Mouse (Mus musculus): Measurements from ENCODE around the gene Sp1. TPM values are rescaled to one million over a fixed set of nuclear protein-coding genes. Genes with fewer than 3 reads are reported as not detected.

Sp1 gene
- polyA plus RNA-seq, 1 experiment from 2014 or later = 15.5 TPM

- H3K9ac ChIP-seq (ENCODE audit: low read depth, low read length) = peak within 1 kb of the TSS; percentile 51
Measured at GRCm38 (mm10) chr15:102458904-102459317, 53.0 kb downstream of the Sp1 start, which contains the start of gene Prr13. Gene Prr13 (plus strand): TSS chr15:102459028.

GRCm38 (mm10) chr15:102459381-102459780, 53.4 kb downstream of the Sp1 start:
- Histone ChIP-seq H3K4me2 (ENCODE audit: low read depth, low read length) (peak overlapping the region; percentile 49), H3K4me1 (ENCODE audit: control insufficient read depth, insufficient read depth, low read length) (no peaks in the 10 kb centered on the region), H3K36me3 (ENCODE audit: control insufficient read depth, insufficient read depth, low read length) (0 out of 2 replicates have a peak, but pooled peaks cover 4% of the 10 kb centered on the region), H3K9me3 (ENCODE audit: control insufficient read depth, low read length) (no peaks in the 10 kb centered on the region), H3K4me3 (ENCODE audit: low read depth, low read length) (peak overlapping the region; percentile 39), H3K27me3 (replicated peaks; ENCODE audit: control insufficient read depth, insufficient read depth, low read length) (no peaks in the 10 kb centered on the region), H3K9ac (ENCODE audit: low read depth, low read length) (peak overlapping the region; percentile 51), H3K27ac (replicated peaks; ENCODE audit: low read depth, low read length) (no peak overlapping the region)
- DNase-seq (ENCODE audit: low spot score) (no peak), ATAC-seq (ENCODE audit: low read depth) (no peak)
- 29% methylated on average over 6 of the region's 6 CpGs for WGBS

More at GRCm38 (mm10) chr15:102458904-102459317, 53.0 kb downstream of the Sp1 start, which contains the start of gene Prr13:
- H3K4me2 ChIP-seq (ENCODE audit: low read depth, low read length) = peak within 1 kb of the TSS; percentile 49
- DNase-seq (ENCODE audit: low spot score) (peak; percentile 98), ATAC-seq (ENCODE audit: low read depth) (peak; percentile 91)
- peak within 1 kb of the TSS; percentile 39 for H3K4me3 ChIP-seq (ENCODE audit: low read depth, low read length)
- no peaks in the 10 kb centered on the region for H3K9me3 ChIP-seq (ENCODE audit: control insufficient read depth, low read length)
- 0 out of 2 replicates have a peak, but pooled peaks cover 4% of the 10 kb centered on the region for H3K36me3 ChIP-seq (ENCODE audit: control insufficient read depth, insufficient read depth, low read length)
- WGBS = under 1% methylated on average over 19 of the region's 19 CpGs
- no peaks in the 10 kb centered on the region for H3K4me1 ChIP-seq (ENCODE audit: control insufficient read depth, insufficient read depth, low read length)
- H3K27me3 ChIP-seq (replicated peaks; ENCODE audit: control insufficient read depth, insufficient read depth, low read length) = no peaks in the 10 kb centered on the region
- no peak within 1 kb of the TSS for H3K27ac ChIP-seq (replicated peaks; ENCODE audit: low read depth, low read length)

GRCm38 (mm10) chr15:102459847-102460246, 53.9 kb downstream of the Sp1 start:
- Histone ChIP-seq H3K4me3 (ENCODE audit: low read depth, low read length) (peak overlapping the region; percentile 39; the same call in 1 of the 2 replicates), H3K27ac (replicated peaks; ENCODE audit: low read depth, low read length) (no peak overlapping the region), H3K9ac (ENCODE audit: low read depth, low read length) (no peak overlapping the region), H3K27me3 (replicated peaks; ENCODE audit: control insufficient read depth, insufficient read depth, low read length) (no peaks in the 10 kb centered on the region), H3K4me1 (ENCODE audit: control insufficient read depth, insufficient read depth, low read length) (no peaks in the 10 kb centered on the region), H3K9me3 (ENCODE audit: control insufficient read depth, low read length) (no peaks in the 10 kb centered on the region), H3K36me3 (ENCODE audit: control insufficient read depth, insufficient read depth, low read length) (0 out of 2 replicates have a peak, but pooled peaks cover 4% of the 10 kb centered on the region), H3K4me2 (ENCODE audit: low read depth, low read length) (peak overlapping the region; percentile 49)
- ATAC-seq (ENCODE audit: low read depth) (no peak), DNase-seq (ENCODE audit: low spot score) (no peak)
- WGBS = 65% methylated on average over 5 of the region's 5 CpGs

GRCm38 (mm10) chr15:102460409-102460808, 54.5 kb downstream of the Sp1 start:
- no peak overlapping the region for H3K9ac ChIP-seq (ENCODE audit: low read depth, low read length)

GRCm38 (mm10) chr15:102460971-102461370, 55.0 kb downstream of the Sp1 start:
- Histone ChIP-seq H3K4me3 (ENCODE audit: low read depth, low read length) (no peak overlapping the region), H3K9ac (ENCODE audit: low read depth, low read length) (no peak overlapping the region), H3K27me3 (replicated peaks; ENCODE audit: control insufficient read depth, insufficient read depth, low read length) (no peaks in the 10 kb centered on the region), H3K4me2 (ENCODE audit: low read depth, low read length) (0 out of 2 replicates have a peak overlapping the region, but pooled peaks have one; percentile 1), H3K9me3 (ENCODE audit: control insufficient read depth, low read length) (no peaks in the 10 kb centered on the region), H3K36me3 (ENCODE audit: control insufficient read depth, insufficient read depth, low read length) (0 out of 2 replicates have a peak, but pooled peaks cover 4% of the 10 kb centered on the region), H3K4me1 (ENCODE audit: control insufficient read depth, insufficient read depth, low read length) (no peaks in the 10 kb centered on the region), H3K27ac (replicated peaks; ENCODE audit: low read depth, low read length) (no peak overlapping the region)
- DNase-seq (ENCODE audit: low spot score) (no peak), ATAC-seq (ENCODE audit: low read depth) (no peak)
- 51% methylated on average over 4 of the region's 4 CpGs for WGBS

More at GRCm38 (mm10) chr15:102460409-102460808, 54.5 kb downstream of the Sp1 start:
- Histone ChIP-seq H3K9me3 (ENCODE audit: control insufficient read depth, low read length) (no peaks in the 10 kb centered on the region), H3K27me3 (replicated peaks; ENCODE audit: control insufficient read depth, insufficient read depth, low read length) (no peaks in the 10 kb centered on the region), H3K4me2 (ENCODE audit: low read depth, low read length) (peak overlapping the region; percentile 1; the same call in 1 of the 2 replicates), H3K27ac (replicated peaks; ENCODE audit: low read depth, low read length) (no peak overlapping the region), H3K4me1 (ENCODE audit: control insufficient read depth, insufficient read depth, low read length) (no peaks in the 10 kb centered on the region), H3K36me3 (ENCODE audit: control insufficient read depth, insufficient read depth, low read length) (0 out of 2 replicates have a peak, but pooled peaks cover 4% of the 10 kb centered on the region), H3K4me3 (ENCODE audit: low read depth, low read length) (no peak overlapping the region)
- DNase-seq (ENCODE audit: low spot score) (no peak), ATAC-seq (ENCODE audit: low read depth) (no peak)
- 77% methylated on average over 12 of the region's 12 CpGs for WGBS

GRCm38 (mm10) chr15:102461430-102462075, 55.6 kb downstream of the Sp1 start:
- no peaks in the 10 kb centered on the region for H3K27me3 ChIP-seq (replicated peaks; ENCODE audit: control insufficient read depth, insufficient read depth, low read length)
- no peaks in the 10 kb centered on the region for H3K4me1 ChIP-seq (ENCODE audit: control insufficient read depth, insufficient read depth, low read length)
- 0 out of 2 replicates have a peak, but pooled peaks cover 4% of the 10 kb centered on the region for H3K36me3 ChIP-seq (ENCODE audit: control insufficient read depth, insufficient read depth, low read length)
- H3K4me2 ChIP-seq (ENCODE audit: low read depth, low read length) = no peak overlapping the region
- no peak overlapping the region for H3K9ac ChIP-seq (ENCODE audit: low read depth, low read length)
- DNase-seq (ENCODE audit: low spot score) (no peak), ATAC-seq (ENCODE audit: low read depth) (no peak)
- no peaks in the 10 kb centered on the region for H3K9me3 ChIP-seq (ENCODE audit: control insufficient read depth, low read length)
- H3K4me3 ChIP-seq (ENCODE audit: low read depth, low read length) = no peak overlapping the region
- WGBS = 79% methylated on average over 9 of the region's 9 CpGs
- H3K27ac ChIP-seq (replicated peaks; ENCODE audit: low read depth, low read length) = no peak overlapping the region

GRCm38 (mm10) chr15:102463666-102464065, 57.7 kb downstream of the Sp1 start:
- Histone ChIP-seq H3K4me1 (ENCODE audit: control insufficient read depth, insufficient read depth, low read length) (no peaks in the 10 kb centered on the region), H3K9ac (ENCODE audit: low read depth, low read length) (no peak overlapping the region), H3K4me2 (ENCODE audit: low read depth, low read length) (no peak overlapping the region), H3K27me3 (replicated peaks; ENCODE audit: control insufficient read depth, insufficient read depth, low read length) (no peaks in the 10 kb centered on the region), H3K4me3 (ENCODE audit: low read depth, low read length) (no peak overlapping the region), H3K9me3 (ENCODE audit: control insufficient read depth, low read length) (no peaks in the 10 kb centered on the region), H3K27ac (replicated peaks; ENCODE audit: low read depth, low read length) (no peak overlapping the region), H3K36me3 (ENCODE audit: control insufficient read depth, insufficient read depth, low read length) (0 out of 2 replicates have a peak, but pooled peaks cover 4% of the 10 kb centered on the region)
- DNase-seq (ENCODE audit: low spot score) = no peak
- ATAC-seq (ENCODE audit: low read depth) = no peak

GRCm38 (mm10) chr15:102468675-102469370, 62.9 kb downstream of the Sp1 start:
- H3K4me3 ChIP-seq (ENCODE audit: low read depth, low read length) = no peak overlapping the region
- WGBS = 94% methylated on average over 9 of the region's 9 CpGs
- peaks cover 9% of the 10 kb centered on the region for H3K36me3 ChIP-seq (ENCODE audit: control insufficient read depth, insufficient read depth, low read length)
- H3K27ac ChIP-seq (replicated peaks; ENCODE audit: low read depth, low read length) = no peak overlapping the region
- peaks cover 15% of the 10 kb centered on the region for H3K4me1 ChIP-seq (ENCODE audit: control insufficient read depth, insufficient read depth, low read length)
- H3K4me2 ChIP-seq (ENCODE audit: low read depth, low read length) = no peak overlapping the region
- H3K9me3 ChIP-seq (ENCODE audit: control insufficient read depth, low read length) = no peaks in the 10 kb centered on the region
- no peak for ATAC-seq (ENCODE audit: low read depth)
- no peaks in the 10 kb centered on the region for H3K27me3 ChIP-seq (replicated peaks; ENCODE audit: control insufficient read depth, insufficient read depth, low read length)
- no peak overlapping the region for H3K9ac ChIP-seq (ENCODE audit: low read depth, low read length)
- no peak for DNase-seq (ENCODE audit: low spot score)
